Mouse (Mus musculus): ENCODE results near the gene Dnase2a. TPM values are rescaled to one million over a fixed set of nuclear protein-coding genes. Genes with fewer than 3 reads are reported as not detected.

Dnase2a gene
- 5.4 and 5.5 TPM in 2 replicates for polyA plus RNA-seq (2015; fragmentation: Nextera tagmentation; extraction: Ambion mirVana)

- ATAC-seq, result peak; percentile 84
- Histone ChIP-seq H3K27me3 (replicated peaks; ENCODE audit: control insufficient read depth, insufficient read depth, low read length) (no peaks in the 10 kb centered on the region), H3K27ac (ENCODE audit: low read length) (no peak within 1 kb of the TSS), H3K9ac (replicated peaks; ENCODE audit: low read depth, low read length) (peak within 1 kb of the TSS; percentile 61), H3K4me3 (replicated peaks; ENCODE audit: low read length) (peak within 1 kb of the TSS; percentile 48), H3K4me1 (replicated peaks; ENCODE audit: control insufficient read depth, insufficient read depth, low read length) (peaks cover 18% of the 10 kb centered on the region), H3K36me3 (ENCODE audit: control insufficient read depth, insufficient read depth) (peaks cover 17% of the 10 kb centered on the region), H3K4me2 (ENCODE audit: low read length) (peak within 1 kb of the TSS; percentile 67), H3K9me3 (ENCODE audit: control insufficient read depth, low read length) (no peaks in the 10 kb centered on the region)
- WGBS, result under 1% methylated on average over 45 of the region's 45 CpGs
These were observed at the start of gene Dnase2a for GRCm38 (mm10) chr8:84908421-84909161. TSS of gene Dnase2a (plus strand) at chr8:84908560.

GRCm38 (mm10) chr8:84871376-84872308 is 36.7 kb upstream of the Dnase2a start, which contains the start of gene Syce2:
TSS of gene Syce2 (plus strand) at chr8:84872111.
- Histone ChIP-seq H3K4me2 (ENCODE audit: low read length) (peak within 1 kb of the TSS; percentile 93), H3K9ac (replicated peaks; ENCODE audit: low read depth, low read length) (peak within 1 kb of the TSS; percentile 61), H3K4me1 (replicated peaks; ENCODE audit: control insufficient read depth, insufficient read depth, low read length) (peaks cover 14% of the 10 kb centered on the region), H3K27ac (ENCODE audit: low read length) (no peak within 1 kb of the TSS), H3K4me3 (replicated peaks; ENCODE audit: low read length) (peak within 1 kb of the TSS; percentile 52), H3K36me3 (ENCODE audit: control insufficient read depth, insufficient read depth) (peaks cover 14% of the 10 kb centered on the region), H3K27me3 (replicated peaks; ENCODE audit: control insufficient read depth, insufficient read depth, low read length) (no peaks in the 10 kb centered on the region), H3K9me3 (ENCODE audit: control insufficient read depth, low read length) (no peaks in the 10 kb centered on the region)
- WGBS, result 14% methylated on average over 44 of the region's 46 CpGs
- ATAC-seq, result peak; percentile 79

DNA sequence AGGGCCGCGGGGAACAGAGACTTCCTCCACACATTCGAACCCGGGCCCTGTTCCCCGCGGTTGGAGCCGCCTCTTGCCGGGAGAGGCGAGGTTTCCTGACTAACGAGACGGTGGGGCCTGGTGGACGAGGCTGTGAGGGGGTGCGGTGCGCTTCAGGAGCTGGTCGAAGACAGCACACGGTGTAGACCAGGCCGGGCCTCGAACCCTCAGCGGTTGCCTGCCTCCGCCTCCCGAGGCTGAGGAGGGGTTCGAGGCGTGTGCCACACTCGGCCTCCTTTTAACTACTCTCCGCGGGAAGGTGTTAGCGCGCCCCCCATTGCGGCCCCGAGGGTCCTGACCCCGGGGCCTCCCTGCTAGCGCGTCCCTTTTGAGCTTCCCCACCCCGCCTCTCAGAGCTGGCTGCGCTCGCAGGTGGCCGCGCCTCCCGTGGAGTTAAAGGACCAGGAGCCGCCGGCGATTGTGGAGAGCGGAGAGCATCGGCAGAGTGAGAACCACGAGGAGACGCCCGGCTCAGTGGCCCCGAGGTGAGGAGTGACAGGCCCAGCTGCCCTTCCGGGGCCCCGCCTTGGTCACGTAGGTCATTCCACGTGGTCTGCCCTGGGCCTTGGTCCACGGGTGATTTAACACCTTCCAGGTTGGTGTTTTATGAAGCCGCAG is 35.9 kb upstream of the Dnase2a start:
- WGBS, result 4% methylated on average over 51 of the region's 54 CpGs
- H3K36me3 ChIP-seq (ENCODE audit: control insufficient read depth, insufficient read depth), result peaks cover 14% of the 10 kb centered on the region
- no peaks in the 10 kb centered on the region for H3K9me3 ChIP-seq (ENCODE audit: control insufficient read depth, low read length)
- no peak overlapping the region for H3K27ac ChIP-seq (ENCODE audit: low read length)
- peak overlapping the region; percentile 61 for H3K9ac ChIP-seq (replicated peaks; ENCODE audit: low read depth, low read length)
- H3K4me2 ChIP-seq (ENCODE audit: low read length), result peak overlapping the region; percentile 93
- H3K4me1 ChIP-seq (replicated peaks; ENCODE audit: control insufficient read depth, insufficient read depth, low read length), result peaks cover 19% of the 10 kb centered on the region
- no peaks in the 10 kb centered on the region for H3K27me3 ChIP-seq (replicated peaks; ENCODE audit: control insufficient read depth, insufficient read depth, low read length)
- peak; percentile 66 for ATAC-seq
- H3K4me3 ChIP-seq (replicated peaks; ENCODE audit: low read length), result peak overlapping the region; percentile 52

GRCm38 (mm10) chr8:84873016-84873415 is 35.3 kb upstream of the Dnase2a start:
- Histone ChIP-seq H3K27me3 (replicated peaks; ENCODE audit: control insufficient read depth, insufficient read depth, low read length) (no peaks in the 10 kb centered on the region), H3K27ac (ENCODE audit: low read length) (no peak overlapping the region), H3K4me2 (ENCODE audit: low read length) (peak overlapping the region; percentile 93), H3K36me3 (ENCODE audit: control insufficient read depth, insufficient read depth) (peaks cover 11% of the 10 kb centered on the region), H3K9ac (replicated peaks; ENCODE audit: low read depth, low read length) (no peak overlapping the region), H3K9me3 (ENCODE audit: control insufficient read depth, low read length) (no peaks in the 10 kb centered on the region), H3K4me1 (replicated peaks; ENCODE audit: control insufficient read depth, insufficient read depth, low read length) (peaks cover 23% of the 10 kb centered on the region), H3K4me3 (replicated peaks; ENCODE audit: low read length) (peak overlapping the region; percentile 52)
- 69% methylated on average over 4 of the region's 4 CpGs for WGBS
- no peak for ATAC-seq

- Histone ChIP-seq H3K36me3 (ENCODE audit: control insufficient read depth, insufficient read depth) (no peaks in the 10 kb centered on the region), H3K9me3 (ENCODE audit: control insufficient read depth, low read length) (no peaks in the 10 kb centered on the region), H3K4me1 (replicated peaks; ENCODE audit: control insufficient read depth, insufficient read depth, low read length) (peaks cover 23% of the 10 kb centered on the region), H3K4me3 (replicated peaks; ENCODE audit: low read length) (no peak overlapping the region), H3K4me2 (ENCODE audit: low read length) (no peak overlapping the region), H3K9ac (replicated peaks; ENCODE audit: low read depth, low read length) (no peak overlapping the region), H3K27me3 (replicated peaks; ENCODE audit: control insufficient read depth, insufficient read depth, low read length) (no peaks in the 10 kb centered on the region), H3K27ac (ENCODE audit: low read length) (no peak overlapping the region)
- ATAC-seq, result no peak
- 87% methylated on average over 3 of the region's 3 CpGs for WGBS
These were observed 34.0 kb upstream of the Dnase2a start for GRCm38 (mm10) chr8:84874339-84874738.

GRCm38 (mm10) chr8:84877297-84878035 is 30.9 kb upstream of the Dnase2a start:
- Histone ChIP-seq H3K4me3 (replicated peaks; ENCODE audit: low read length) (no peak overlapping the region), H3K9me3 (ENCODE audit: control insufficient read depth, low read length) (no peaks in the 10 kb centered on the region), H3K4me2 (ENCODE audit: low read length) (no peak overlapping the region), H3K27ac (ENCODE audit: low read length) (peak overlapping the region; percentile 77), H3K36me3 (ENCODE audit: control insufficient read depth, insufficient read depth) (no peaks in the 10 kb centered on the region), H3K4me1 (replicated peaks; ENCODE audit: control insufficient read depth, insufficient read depth, low read length) (peaks cover 16% of the 10 kb centered on the region), H3K9ac (replicated peaks; ENCODE audit: low read depth, low read length) (no peak overlapping the region), H3K27me3 (replicated peaks; ENCODE audit: control insufficient read depth, insufficient read depth, low read length) (no peaks in the 10 kb centered on the region)
- WGBS, result 35% methylated on average over 3 of the region's 3 CpGs
- ATAC-seq, result peak; percentile 60

- WGBS, result 97% methylated on average over 1 of the region's 1 CpGs
- no peak overlapping the region for H3K4me2 ChIP-seq (ENCODE audit: low read length)
- no peaks in the 10 kb centered on the region for H3K27me3 ChIP-seq (replicated peaks; ENCODE audit: control insufficient read depth, insufficient read depth, low read length)
- H3K9me3 ChIP-seq (ENCODE audit: control insufficient read depth, low read length), result no peaks in the 10 kb centered on the region
- no peak overlapping the region for H3K4me3 ChIP-seq (replicated peaks; ENCODE audit: low read length)
- peaks cover 10% of the 10 kb centered on the region for H3K4me1 ChIP-seq (replicated peaks; ENCODE audit: control insufficient read depth, insufficient read depth, low read length)
- no peak overlapping the region for H3K27ac ChIP-seq (ENCODE audit: low read length)
- H3K36me3 ChIP-seq (ENCODE audit: control insufficient read depth, insufficient read depth), result no peaks in the 10 kb centered on the region
- H3K9ac ChIP-seq (replicated peaks; ENCODE audit: low read depth, low read length), result no peak overlapping the region
- ATAC-seq, result no peak
These were observed 29.4 kb upstream of the Dnase2a start for GRCm38 (mm10) chr8:84878915-84879314.

- Histone ChIP-seq H3K27me3 (replicated peaks; ENCODE audit: control insufficient read depth, insufficient read depth, low read length) (no peaks in the 10 kb centered on the region), H3K4me1 (replicated peaks; ENCODE audit: control insufficient read depth, insufficient read depth, low read length) (no peaks in the 10 kb centered on the region), H3K9me3 (ENCODE audit: control insufficient read depth, low read length) (no peaks in the 10 kb centered on the region), H3K27ac (ENCODE audit: low read length) (no peak overlapping the region), H3K36me3 (ENCODE audit: control insufficient read depth, insufficient read depth) (peaks cover 18% of the 10 kb centered on the region), H3K9ac (replicated peaks; ENCODE audit: low read depth, low read length) (no peak overlapping the region), H3K4me3 (replicated peaks; ENCODE audit: low read length) (no peak overlapping the region), H3K4me2 (ENCODE audit: low read length) (no peak overlapping the region)
- ATAC-seq, result no peak
- 84% methylated on average over 4 of the region's 4 CpGs for WGBS
These were observed 23.6 kb upstream of the Dnase2a start for GRCm38 (mm10) chr8:84884728-84885127.

Data from forebrain, embryonic 16.5 days (tissue).